23 mouse cellular contexts compared by ENCODE assay signal in the genomic region with DNA sequence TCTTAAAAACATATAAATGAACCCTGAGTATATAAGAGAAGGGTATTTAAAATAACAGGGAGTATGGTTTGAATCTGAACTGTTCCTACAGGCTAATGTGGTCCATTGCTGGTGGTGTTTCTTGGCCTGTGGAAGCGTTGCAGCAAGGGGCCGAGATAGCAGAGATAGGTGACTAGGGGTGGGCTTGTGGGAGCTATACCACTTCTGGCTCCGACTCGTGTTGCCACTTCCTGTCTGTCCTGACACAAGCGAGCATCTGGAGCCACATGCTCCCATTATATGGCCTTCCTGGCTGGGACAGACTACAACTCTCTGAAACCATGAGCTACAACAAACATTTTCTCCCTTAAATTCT. TPM values are rescaled to one million over a fixed set of nuclear protein-coding genes. Genes with fewer than 3 reads are reported as not detected.
DNase-seq lines count a peak whose midpoint lies in the region; ATAC-seq and TF ChIP-seq lines count a peak whose summit lies in the region.
"Had no signal": no experiment of that assay in that cellular context is flagged by ENCODE, and none has a peak within 500 bp of the region (broad histone marks: within the 10 kb centered on the region; RNA-seq: fewer than 3 reads in every experiment).

No protein-coding gene starts in this region.

- H3K4me2 ChIP-seq in heart, embryonic 12.5 days, result peak overlapping the region; percentile 43
- H3K4me2 ChIP-seq in liver, embryonic 11.5 days, result peak overlapping the region; percentile 65
- H3K4me2 ChIP-seq in liver, embryonic 13.5 days, result peak overlapping the region; percentile 57
- no peak overlapping the region for H3K4me2 ChIP-seq in midbrain, embryonic 15.5 days
- H3K4me2 ChIP-seq: embryonic facial prominence, embryonic 12.5 days; forebrain, embryonic 13.5 days; hindbrain, embryonic 14.5 days; neural tube, embryonic 12.5 days had no signal

- DNase-seq in heart, adult 2 months, result no peak
- DNase-seq in liver, embryonic 11.5 days (ENCODE audit: low spot score), result no peak
- DNase-seq in liver, result no peak
- DNase-seq in liver, embryonic 13.5 days, result no peak
- no peak for DNase-seq in testis, postnatal 14 days (ENCODE audit: low spot score)
- DNase-seq: adrenal gland, adult 2 months; cerebellum, adult 11 months; cerebellum, adult 9-11 months; gastrocnemius, adult 2 months; heart, postnatal 4 days; kidney, postnatal 25 days; lung, adult 18-20 months; lung, postnatal 10 days; midbrain, embryonic 14.5 days; right cerebral cortex, postnatal 14 days had no signal

- no peak for TF ChIP-seq POLR2A in heart, adult 2 months (IDR thresholded peaks at IDR 0.05; ENCODE audit: insufficient read depth, low read depth, low read length)

- H3K9ac ChIP-seq in heart, embryonic 12.5 days, result no peak overlapping the region
- no peak overlapping the region for H3K9ac ChIP-seq in heart, adult 2 months (ENCODE audit: low read depth, low read length)
- H3K9ac ChIP-seq in liver, embryonic 11.5 days (ENCODE audit: low read depth, low read length), result 0 out of 2 replicates have a peak overlapping the region, but pooled peaks have one; percentile 28
- peak overlapping the region; percentile 46 for H3K9ac ChIP-seq in liver, embryonic 13.5 days
- H3K9ac ChIP-seq in midbrain, embryonic 15.5 days, result no peak overlapping the region
- H3K9ac ChIP-seq: embryonic facial prominence, embryonic 12.5 days; forebrain, embryonic 13.5 days; hindbrain, embryonic 14.5 days; neural tube, embryonic 12.5 days had no signal

- peaks cover 9% of the 10 kb centered on the region for H3K36me3 ChIP-seq in heart, embryonic 12.5 days
- peaks cover 38% of the 10 kb centered on the region for H3K36me3 ChIP-seq in heart, adult 2 months (ENCODE audit: control insufficient read depth, insufficient read depth, low read length)
- peaks cover 4% of the 10 kb centered on the region; the same call in 1 of the 2 replicates for H3K36me3 ChIP-seq in liver, embryonic 11.5 days (ENCODE audit: control insufficient read depth, insufficient read depth, low read length)
- peaks cover 13% of the 10 kb centered on the region for H3K36me3 ChIP-seq in liver, embryonic 13.5 days
- H3K36me3 ChIP-seq in midbrain, embryonic 15.5 days (replicated peaks), result no peaks in the 10 kb centered on the region
- H3K36me3 ChIP-seq: embryonic facial prominence, embryonic 12.5 days had no signal

- WGBS in heart, embryonic 12.5 days, result 34% methylated on average over 5 of the region's 5 CpGs
- 33% methylated on average over 5 of the region's 5 CpGs for WGBS in heart, adult 2 months
- WGBS in liver, embryonic 11.5 days, result 45% methylated on average over 5 of the region's 5 CpGs
- WGBS in liver, embryonic 13.5 days (ENCODE audit: insufficient replicate concordance), result 12% methylated on average over 5 of the region's 5 CpGs
- WGBS in midbrain, embryonic 15.5 days, result 87% methylated on average over 5 of the region's 5 CpGs

- H3K27ac ChIP-seq in heart, embryonic 12.5 days (ENCODE audit: poor library complexity, severe bottlenecking), result 0 out of 2 replicates have a peak overlapping the region, but pooled peaks have one; percentile 18
- H3K27ac ChIP-seq in heart, adult 2 months, result no peak overlapping the region
- H3K27ac ChIP-seq in liver, embryonic 11.5 days (ENCODE audit: low read depth, low read length), result peak overlapping the region; percentile 90
- H3K27ac ChIP-seq in liver, embryonic 13.5 days, result peak overlapping the region; percentile 84
- H3K27ac ChIP-seq in midbrain, embryonic 15.5 days, result no peak overlapping the region
- H3K27ac ChIP-seq: embryonic facial prominence, embryonic 12.5 days; forebrain, embryonic 13.5 days; gastrocnemius, adult 2 months; hindbrain, embryonic 14.5 days; layer of hippocampus, adult 2 months; neural tube, embryonic 12.5 days had no signal

- no peak for ATAC-seq in heart, embryonic 12.5 days (ENCODE audit: insufficient number of reproducible peaks, low FRiP score)
- peak; percentile 53 for ATAC-seq in liver, embryonic 11.5 days (replicated peaks; ENCODE audit: low FRiP score)
- peak; percentile 37 for ATAC-seq in liver, embryonic 13.5 days (ENCODE audit: low read depth)
- no peak for ATAC-seq in midbrain, embryonic 15.5 days (replicated peaks)
- ATAC-seq: forebrain, embryonic 13.5 days; inflammation-experienced regulatory T-cells, adult 6 months had no signal

- TF ChIP-seq CTCF in heart, adult 2 months (IDR thresholded peaks at IDR 0.05), result no peak

- no peak overlapping the region for H3K4me3 ChIP-seq in heart, embryonic 12.5 days
- no peak overlapping the region for H3K4me3 ChIP-seq in heart, adult 2 months
- peak overlapping the region; percentile 22; the same call in 1 of the 2 replicates for H3K4me3 ChIP-seq in liver, embryonic 11.5 days (ENCODE audit: low read depth, low read length)
- H3K4me3 ChIP-seq in liver, embryonic 13.5 days (replicated peaks), result peak overlapping the region; percentile 19; the same call in 1 of the 2 replicates
- no peak overlapping the region for H3K4me3 ChIP-seq in midbrain, embryonic 15.5 days
- H3K4me3 ChIP-seq: embryonic facial prominence, embryonic 12.5 days; forebrain, embryonic 13.5 days; gastrocnemius, adult 2 months; layer of hippocampus, adult 2 months; neural tube, embryonic 12.5 days had no signal

- H3K79me2 ChIP-seq in heart, adult 2 months (replicated peaks; ENCODE audit: control insufficient read depth, insufficient read depth, low read length), result peaks cover 9% of the 10 kb centered on the region

- H3K4me1 ChIP-seq in heart, embryonic 12.5 days (replicated peaks), result peaks cover 30% of the 10 kb centered on the region
- H3K4me1 ChIP-seq in heart, adult 2 months (ENCODE audit: control insufficient read depth, insufficient read depth, low read length), result peaks cover 17% of the 10 kb centered on the region
- H3K4me1 ChIP-seq in liver, embryonic 11.5 days (replicated peaks; ENCODE audit: control insufficient read depth, insufficient read depth, low read length), result peaks cover 18% of the 10 kb centered on the region
- H3K4me1 ChIP-seq in liver, embryonic 13.5 days (replicated peaks), result peaks cover 49% of the 10 kb centered on the region
- no peaks in the 10 kb centered on the region for H3K4me1 ChIP-seq in midbrain, embryonic 15.5 days
- H3K4me1 ChIP-seq: embryonic facial prominence, embryonic 12.5 days; forebrain, embryonic 13.5 days; neural tube, embryonic 12.5 days had no signal

- TF ChIP-seq EP300 in heart, adult 2 months (IDR thresholded peaks at IDR 0.05; ENCODE audit: insufficient read depth, low read depth, low read length), result no peak

- intact Hi-C loops in heart, adult 2 months (cut with DNase I), result no loop called here

- no peaks in the 10 kb centered on the region for H3K9me3 ChIP-seq in heart, embryonic 12.5 days (replicated peaks)
- no peaks in the 10 kb centered on the region for H3K9me3 ChIP-seq in liver, embryonic 11.5 days (ENCODE audit: control insufficient read depth, low read length)
- H3K9me3 ChIP-seq in liver, embryonic 13.5 days (replicated peaks), result no peaks in the 10 kb centered on the region
- no peaks in the 10 kb centered on the region for H3K9me3 ChIP-seq in midbrain, embryonic 15.5 days
- H3K9me3 ChIP-seq: embryonic facial prominence, embryonic 12.5 days; forebrain, embryonic 13.5 days; neural tube, embryonic 12.5 days had no signal

- H3K27me3 ChIP-seq in heart, embryonic 12.5 days (replicated peaks), result no peaks in the 10 kb centered on the region
- no peaks in the 10 kb centered on the region for H3K27me3 ChIP-seq in heart, adult 2 months (ENCODE audit: control insufficient read depth, insufficient read depth, low read length)
- no peaks in the 10 kb centered on the region for H3K27me3 ChIP-seq in liver, embryonic 11.5 days (replicated peaks; ENCODE audit: control insufficient read depth, insufficient read depth, low read length)
- H3K27me3 ChIP-seq in liver, embryonic 13.5 days, result no peaks in the 10 kb centered on the region
- H3K27me3 ChIP-seq in midbrain, embryonic 15.5 days (replicated peaks), result no peaks in the 10 kb centered on the region
- H3K27me3 ChIP-seq: embryonic facial prominence, embryonic 12.5 days; forebrain, embryonic 13.5 days; neural tube, embryonic 12.5 days had no signal

RNA-seq across cellular contexts. Expression of gene Ppp2r5a, which starts 27.5 kb away (rescaled TPM):
- 43.0 and 45.6 TPM in 2 replicates for polyA plus RNA-seq in heart, embryonic 12.5 days (2016; fragmentation: Nextera tagmentation; extraction: Ambion mirVana)
- 100 to 1,000 TPM; 105 to 110 TPM for total RNA-seq in heart, adult 2 months (2021)
- polyA plus RNA-seq in heart, adult 2 months (2012; rRNA removed), result 53.7 and 79.2 TPM in 2 replicates
- 32.4 and 39.9 TPM in 2 replicates for polyA plus RNA-seq in liver, embryonic 11.5 days (2014; fragmentation: Nextera tagmentation; extraction: Ambion mirVana)
- polyA plus RNA-seq in liver, embryonic 13.5 days (2015; fragmentation: Nextera tagmentation; extraction: Ambion mirVana), result 13.6 and 15.6 TPM in 2 replicates
- 8.3 and 9.4 TPM in 2 replicates for polyA plus RNA-seq in midbrain, embryonic 15.5 days (2015; fragmentation: Nextera tagmentation; extraction: Ambion mirVana)

RNA-seq across cellular contexts. Expression of gene Tmem206, which starts 49.9 kb away (rescaled TPM):
- polyA plus RNA-seq in heart, embryonic 12.5 days (2016; fragmentation: Nextera tagmentation; extraction: Ambion mirVana), result 16.6 and 18.1 TPM in 2 replicates
- 1 to 10 TPM; 3.3 to 3.6 TPM for total RNA-seq in heart, adult 2 months (2021)
- polyA plus RNA-seq in heart, adult 2 months (2012; rRNA removed), result 3.9 and 6.0 TPM in 2 replicates
- polyA plus RNA-seq in liver, embryonic 11.5 days (2014; fragmentation: Nextera tagmentation; extraction: Ambion mirVana), result 15.4 and 18.8 TPM in 2 replicates
- polyA plus RNA-seq in liver, embryonic 13.5 days (2015; fragmentation: Nextera tagmentation; extraction: Ambion mirVana), result 6.8 and 10.1 TPM in 2 replicates
- polyA plus RNA-seq in midbrain, embryonic 15.5 days (2015; fragmentation: Nextera tagmentation; extraction: Ambion mirVana), result 43.2 and 44.5 TPM in 2 replicates

RNA-seq across cellular contexts. Expression of gene Nenf, which starts 57.6 kb away (rescaled TPM):
- polyA plus RNA-seq in heart, embryonic 12.5 days (2016; fragmentation: Nextera tagmentation; extraction: Ambion mirVana), result 103 and 105 TPM in 2 replicates
- total RNA-seq in heart, adult 2 months (2021), result 100 to 1,000 TPM in 1 of 2 experiments, 10 to 100 TPM in 1; 95.9 to 107 TPM
- polyA plus RNA-seq in heart, adult 2 months (2012; rRNA removed), result 139 and 182 TPM in 2 replicates
- 53.6 and 56.4 TPM in 2 replicates for polyA plus RNA-seq in liver, embryonic 11.5 days (2014; fragmentation: Nextera tagmentation; extraction: Ambion mirVana)
- 28.0 and 29.9 TPM in 2 replicates for polyA plus RNA-seq in liver, embryonic 13.5 days (2015; fragmentation: Nextera tagmentation; extraction: Ambion mirVana)
- polyA plus RNA-seq in midbrain, embryonic 15.5 days (2015; fragmentation: Nextera tagmentation; extraction: Ambion mirVana), result 111 and 123 TPM in 2 replicates

Comparison
In these comparisons a context has a peak if more than half of its experiments do, and no peak if none do; other contexts are left out.
1. H3K27ac ChIP-seq: peak in heart, embryonic 12.5 days (single experiment), liver, embryonic 11.5 days (single experiment) and liver, embryonic 13.5 days (single experiment); none in heart, adult 2 months (single experiment) and midbrain, embryonic 15.5 days (single experiment).
2. ATAC-seq: peak in liver, embryonic 11.5 days (single experiment) and liver, embryonic 13.5 days (single experiment); none in heart, embryonic 12.5 days (single experiment) and midbrain, embryonic 15.5 days (single experiment).
3. H3K4me3 ChIP-seq: peak in liver, embryonic 11.5 days (single experiment) and liver, embryonic 13.5 days (single experiment); none in heart, embryonic 12.5 days (single experiment), heart, adult 2 months (single experiment) and midbrain, embryonic 15.5 days (single experiment).
4. H3K9ac ChIP-seq: peak in liver, embryonic 11.5 days (single experiment) and liver, embryonic 13.5 days (single experiment); none in heart, embryonic 12.5 days (single experiment), heart, adult 2 months (single experiment) and midbrain, embryonic 15.5 days (single experiment).